In the genomic region with DNA sequence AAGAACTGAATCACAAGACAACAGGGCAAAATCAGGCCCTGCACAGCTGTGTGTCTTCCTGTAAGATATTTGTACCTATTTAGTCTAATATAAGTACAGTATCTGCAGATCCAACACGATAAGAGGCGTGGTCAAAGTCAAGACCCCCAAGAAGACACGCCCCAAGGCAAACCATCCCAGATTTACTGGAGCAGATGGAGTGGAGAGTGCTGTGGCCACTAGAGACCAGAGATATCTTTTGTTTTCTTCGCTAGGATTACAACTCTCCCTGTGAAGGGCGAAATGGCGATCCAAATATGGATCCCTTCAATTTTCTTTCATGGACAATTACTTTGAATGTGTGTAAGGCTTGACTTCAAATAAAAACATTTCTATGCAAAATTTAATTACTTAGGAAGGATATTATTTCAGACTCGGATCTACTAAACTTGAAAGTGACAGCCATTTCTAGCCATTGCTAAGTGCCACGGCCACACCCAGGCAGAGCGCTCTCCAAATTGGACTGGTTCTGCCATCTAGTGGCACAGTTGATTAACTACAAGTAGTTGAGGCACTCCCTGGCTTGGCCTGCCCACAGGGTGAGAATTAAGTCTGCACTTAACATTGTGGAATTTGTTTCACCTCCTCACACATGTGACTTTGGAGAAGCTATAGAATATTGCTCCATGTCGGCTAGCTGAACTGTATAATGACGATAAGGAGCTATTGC, we compare ENCODE assay signal across 8 mouse cellular contexts.
DNase-seq lines count a peak whose midpoint lies in the region; ATAC-seq and TF ChIP-seq lines count a peak whose summit lies in the region.

No protein-coding gene starts in this region.

- H3K9ac ChIP-seq in forebrain, postnatal 0 days: no peak overlapping the region
- H3K9ac ChIP-seq in hindbrain, embryonic 12.5 days: no peak overlapping the region
- no peak overlapping the region for H3K9ac ChIP-seq in lung, embryonic 16.5 days (ENCODE audit: low read length)

- TF ChIP-seq CTCF in forebrain, postnatal 0 days (IDR thresholded peaks at IDR 0.05; ENCODE audit: low read depth): peak; percentile 93

- no peaks in the 10 kb centered on the region for H3K27me3 ChIP-seq in forebrain, postnatal 0 days (ENCODE audit: insufficient read depth, low read length)
- no peaks in the 10 kb centered on the region for H3K27me3 ChIP-seq in hindbrain, embryonic 12.5 days
- peaks cover 3% of the 10 kb centered on the region; the same call in 1 of the 2 replicates for H3K27me3 ChIP-seq in lung, embryonic 16.5 days (ENCODE audit: control insufficient read depth, insufficient read depth, low read depth, low read length)

- DNase-seq in MEL-GATA-1-ER (ENCODE audit: extremely low read depth, low read depth): peak; percentile 22
- peak; percentile 45 for DNase-seq in cerebellum, adult 11-12 months
- DNase-seq in forebrain, postnatal 0 days: peak; percentile 85
- DNase-seq in layer of hippocampus, adult 9-11 months: peak; percentile 69
- DNase-seq in retina, adult 2 months (ENCODE audit: low read depth, low spot score): peak; percentile 26
- peak; percentile 83 for DNase-seq in thymus, postnatal 25 days

- no peak overlapping the region for H3K4me2 ChIP-seq in forebrain, postnatal 0 days (ENCODE audit: low read depth)
- H3K4me2 ChIP-seq in hindbrain, embryonic 12.5 days (replicated peaks): no peak overlapping the region
- no peak overlapping the region for H3K4me2 ChIP-seq in lung, embryonic 16.5 days (ENCODE audit: low read depth, low read length)

- no peaks in the 10 kb centered on the region for H3K4me1 ChIP-seq in forebrain, postnatal 0 days (ENCODE audit: insufficient read depth)
- no peaks in the 10 kb centered on the region for H3K4me1 ChIP-seq in hindbrain, embryonic 12.5 days
- no peaks in the 10 kb centered on the region for H3K4me1 ChIP-seq in lung, embryonic 16.5 days (replicated peaks; ENCODE audit: control insufficient read depth, insufficient read depth, low read length)

- H3K36me3 ChIP-seq in forebrain, postnatal 0 days (ENCODE audit: insufficient read depth): no peaks in the 10 kb centered on the region
- H3K36me3 ChIP-seq in hindbrain, embryonic 12.5 days: no peaks in the 10 kb centered on the region
- no peaks in the 10 kb centered on the region for H3K36me3 ChIP-seq in lung, embryonic 16.5 days (ENCODE audit: control insufficient read depth, insufficient read depth, low read length)

- no peak overlapping the region for H3K4me3 ChIP-seq in forebrain, postnatal 0 days (ENCODE audit: low read depth, low read length)
- H3K4me3 ChIP-seq in hindbrain, embryonic 12.5 days: no peak overlapping the region
- no peak overlapping the region for H3K4me3 ChIP-seq in lung, embryonic 16.5 days (ENCODE audit: low read length)

- no peaks in the 10 kb centered on the region for H3K9me3 ChIP-seq in forebrain, postnatal 0 days (ENCODE audit: low read length)
- no peaks in the 10 kb centered on the region for H3K9me3 ChIP-seq in hindbrain, embryonic 12.5 days (replicated peaks)
- H3K9me3 ChIP-seq in lung, embryonic 16.5 days (ENCODE audit: control insufficient read depth, low read length): no peaks in the 10 kb centered on the region

- H3K27ac ChIP-seq in forebrain, postnatal 0 days (ENCODE audit: low read depth, low read length): no peak overlapping the region
- H3K27ac ChIP-seq in hindbrain, embryonic 12.5 days: no peak overlapping the region
- no peak overlapping the region for H3K27ac ChIP-seq in lung, embryonic 16.5 days (ENCODE audit: low read length)

- ATAC-seq in forebrain, postnatal 0 days: peak; percentile 94
- peak; percentile 87 for ATAC-seq in hindbrain, embryonic 12.5 days (ENCODE audit: low FRiP score)
- peak; percentile 95 for ATAC-seq in lung, embryonic 16.5 days (ENCODE audit: low read depth)

- WGBS in forebrain, postnatal 0 days: 50% methylated on average over 11 of the region's 11 CpGs
- WGBS in hindbrain, embryonic 12.5 days: 53% methylated on average over 11 of the region's 11 CpGs
- whole genome bisulfite sequencing in lung, embryonic 16.5 days: 49% methylated on average over 11 of the region's 11 CpGs

Comparison
In these comparisons a context has a peak if more than half of its experiments do, and no peak if none do; other contexts are left out.
1. DNase-seq: peak in every context shown above with its lines; median percentile 85 in forebrain, postnatal 0 days; 83 in thymus, postnatal 25 days; 69 in layer of hippocampus, adult 9-11 months; 45 in cerebellum, adult 11-12 months; 26 in retina, adult 2 months; 22 in MEL-GATA-1-ER.